Comparison of ENCODE assay signal across 12 mouse cellular contexts in genomic region chr2:122346164-122346563, GRCm38 (mm10). TPM values are rescaled to one million over a fixed set of nuclear protein-coding genes. Genes with fewer than 3 reads are reported as not detected.
"Had no signal": no experiment of that assay in that cellular context is flagged by ENCODE, and none has a peak within 500 bp of the region (broad histone marks: within the 10 kb centered on the region; RNA-seq: fewer than 3 reads in every experiment).

No protein-coding gene starts in this region.

RNA-seq across cellular contexts. Expression of gene Duox1, which starts 30.7 kb away (rescaled TPM):
- polyA plus RNA-seq: kidney, embryonic 14.5 days; kidney, postnatal 0 days; liver, adult 2 months; liver, embryonic 13.5 days; liver, embryonic 16.5 days; macrophage had no signal

RNA-seq across cellular contexts. Expression of gene Duoxa1, which starts 32.6 kb away (rescaled TPM):
- polyA plus RNA-seq: kidney, embryonic 14.5 days; kidney, postnatal 0 days; liver, adult 2 months; liver, embryonic 13.5 days; liver, embryonic 16.5 days; macrophage; neural tube, embryonic 13.5 days had no signal

RNA-seq across cellular contexts. Expression of gene Duoxa2, which starts 47.5 kb away (rescaled TPM):
- polyA plus RNA-seq: kidney, adult 2 months; kidney, postnatal 0 days; limb, embryonic 10.5 days; liver, adult 2 months; liver, embryonic 13.5 days; liver, embryonic 16.5 days; lung, embryonic 16.5 days; macrophage; midbrain, embryonic 12.5 days; neural tube, embryonic 13.5 days had no signal

RNA-seq across cellular contexts. Expression of gene Duox2, which starts 47.9 kb away (rescaled TPM):
- polyA plus RNA-seq: limb, embryonic 10.5 days; liver, embryonic 13.5 days; liver, embryonic 16.5 days; lung, embryonic 16.5 days; macrophage; midbrain, embryonic 12.5 days; midbrain, embryonic 15.5 days; neural tube, embryonic 13.5 days had no signal
